Mouse (Mus musculus): Measurements from ENCODE around the gene Themis. TPM values are rescaled to one million over a fixed set of nuclear protein-coding genes. Genes with fewer than 3 reads are reported as not detected.

Gene Themis
- polyA plus RNA-seq, 1 experiment from 2014 or later = not detected

DNA sequence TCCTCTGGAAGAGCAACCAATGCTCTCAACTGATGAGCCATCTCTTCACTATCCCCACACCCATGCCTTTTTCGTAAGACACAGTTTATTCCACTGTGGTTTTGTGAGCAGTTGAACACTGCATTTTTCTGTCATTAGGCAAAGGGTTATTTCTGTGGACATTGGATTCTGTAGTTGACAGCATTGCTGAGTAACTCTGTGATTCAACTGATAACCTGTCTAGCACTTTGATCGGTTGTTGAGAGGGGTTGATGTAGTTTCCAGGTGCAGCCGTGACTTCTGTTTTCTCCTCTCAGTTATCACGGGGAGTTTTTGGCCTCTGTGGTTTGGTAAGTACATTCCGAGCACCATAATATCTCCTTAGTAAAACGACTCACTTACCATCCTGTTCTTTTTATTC is 26.8 kb downstream of the Themis start:
- Histone ChIP-seq H3K36me3 (no peaks in the 10 kb centered on the region), H3K27me3 (no peaks in the 10 kb centered on the region), H3K9me3 (replicated peaks) (no peaks in the 10 kb centered on the region), H3K4me2 (replicated peaks) (no peak overlapping the region), H3K9ac (no peak overlapping the region), H3K27ac (replicated peaks) (no peak overlapping the region), H3K4me3 (replicated peaks) (no peak overlapping the region), H3K4me1 (no peaks in the 10 kb centered on the region)
- WGBS = 78% methylated on average over 6 of the region's 6 CpGs
- no peak for ATAC-seq (ENCODE audit: insufficient number of reproducible peaks, low FRiP score, low TSS enrichment, low read depth)

DNA sequence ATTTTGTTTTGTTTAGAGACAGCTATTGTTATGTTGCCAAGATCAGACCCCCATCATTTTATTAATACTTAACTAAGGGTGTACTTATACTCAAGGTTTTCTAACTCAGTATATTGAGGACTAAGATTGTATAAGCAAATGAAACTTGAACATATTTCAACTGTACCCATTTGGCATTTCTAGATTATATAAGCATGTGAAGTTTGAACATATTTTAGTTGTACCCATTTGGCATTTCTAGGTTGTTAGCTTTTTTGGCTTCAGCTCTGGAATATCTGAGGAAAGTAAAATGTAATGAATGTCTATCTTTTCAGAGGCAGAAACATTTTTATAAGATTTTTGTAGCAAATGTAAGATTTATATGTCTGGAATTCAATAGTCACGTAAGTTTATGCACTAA is 27.9 kb downstream of the Themis start:
- Histone ChIP-seq H3K9ac (no peak overlapping the region), H3K4me1 (no peaks in the 10 kb centered on the region), H3K9me3 (replicated peaks) (no peaks in the 10 kb centered on the region), H3K4me2 (replicated peaks) (no peak overlapping the region), H3K27ac (replicated peaks) (no peak overlapping the region), H3K36me3 (no peaks in the 10 kb centered on the region), H3K4me3 (replicated peaks) (no peak overlapping the region), H3K27me3 (no peaks in the 10 kb centered on the region)
- 82% methylated on average over 1 of the region's 1 CpGs for WGBS
- no peak for ATAC-seq (ENCODE audit: insufficient number of reproducible peaks, low FRiP score, low TSS enrichment, low read depth)

DNA sequence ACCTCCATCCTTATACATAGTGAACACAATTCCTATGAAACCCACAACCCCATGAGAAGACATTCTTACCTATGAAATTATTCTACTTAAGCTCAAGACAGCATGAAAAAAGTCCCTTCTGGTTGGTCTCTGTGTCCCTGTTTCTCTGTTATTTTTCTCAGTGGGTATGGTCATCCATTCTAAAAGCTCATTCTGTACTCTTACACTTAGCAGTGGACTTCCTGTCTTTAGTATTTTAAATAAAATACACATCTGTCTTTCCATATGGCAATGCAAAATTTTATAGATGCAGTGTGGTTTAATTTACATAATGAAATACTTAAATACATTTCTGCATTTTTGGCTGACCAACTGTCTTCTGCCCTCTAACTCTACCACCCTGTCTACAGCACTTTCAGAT is 30.0 kb downstream of the Themis start:
- no peak for ATAC-seq (ENCODE audit: insufficient number of reproducible peaks, low FRiP score, low TSS enrichment, low read depth)
- Histone ChIP-seq H3K36me3 (no peaks in the 10 kb centered on the region), H3K9ac (no peak overlapping the region), H3K9me3 (replicated peaks) (no peaks in the 10 kb centered on the region), H3K4me2 (replicated peaks) (no peak overlapping the region), H3K4me1 (no peaks in the 10 kb centered on the region), H3K27me3 (no peaks in the 10 kb centered on the region), H3K27ac (replicated peaks) (no peak overlapping the region), H3K4me3 (replicated peaks) (no peak overlapping the region)

DNA sequence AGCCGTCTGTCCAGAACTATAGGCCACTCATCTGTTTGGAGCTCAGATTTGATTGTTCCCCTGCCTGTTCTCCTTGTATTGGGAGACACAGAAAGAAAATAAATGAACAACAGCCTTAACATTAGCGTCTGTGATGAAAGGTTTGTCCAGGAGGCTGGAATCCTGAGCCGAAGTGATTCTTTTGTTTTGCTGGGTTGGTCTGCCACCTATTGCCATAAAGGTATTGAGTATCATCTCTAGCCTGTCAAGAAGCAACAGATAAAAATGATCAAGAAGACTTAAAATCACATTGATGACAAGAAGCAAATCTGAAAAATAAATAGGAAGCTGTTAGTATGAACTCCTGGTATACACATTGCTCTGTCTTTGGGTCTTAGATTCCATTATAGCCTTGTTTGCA is 53.7 kb downstream of the Themis start:
- H3K4me2 ChIP-seq (replicated peaks) = no peak overlapping the region
- WGBS = 69% methylated on average over 3 of the region's 3 CpGs
- no peaks in the 10 kb centered on the region for H3K27me3 ChIP-seq
- H3K36me3 ChIP-seq = no peaks in the 10 kb centered on the region
- H3K4me1 ChIP-seq = no peaks in the 10 kb centered on the region
- no peak for ATAC-seq (ENCODE audit: insufficient number of reproducible peaks, low FRiP score, low TSS enrichment, low read depth)
- H3K27ac ChIP-seq (replicated peaks) = no peak overlapping the region
- H3K9me3 ChIP-seq (replicated peaks) = no peaks in the 10 kb centered on the region
- no peak overlapping the region for H3K9ac ChIP-seq
- H3K4me3 ChIP-seq (replicated peaks) = no peak overlapping the region

DNA sequence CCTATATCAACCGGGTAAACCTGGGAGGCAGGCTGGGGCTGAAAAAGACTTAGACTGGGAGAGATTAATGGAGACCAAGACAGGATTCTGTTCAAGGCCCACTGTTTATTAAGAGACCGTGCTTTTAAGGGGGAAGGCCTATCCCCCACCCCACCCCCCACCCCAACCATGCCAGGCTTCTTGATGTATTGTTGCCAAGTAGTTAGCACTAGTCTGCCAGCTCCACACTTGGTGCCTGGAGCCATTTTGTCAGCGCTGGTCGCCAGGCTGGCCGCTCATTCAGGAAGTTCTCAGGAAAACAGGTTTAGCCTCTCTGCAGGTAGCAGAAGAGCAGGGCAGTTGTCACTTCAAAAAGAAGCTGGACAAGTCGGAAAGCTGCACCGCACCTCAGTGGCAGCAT is 55.1 kb downstream of the Themis start:
- H3K4me3 ChIP-seq (replicated peaks) = no peak overlapping the region
- no peak overlapping the region for H3K27ac ChIP-seq (replicated peaks)
- H3K4me2 ChIP-seq (replicated peaks) = no peak overlapping the region
- WGBS = 79% methylated on average over 7 of the region's 7 CpGs
- H3K27me3 ChIP-seq = no peaks in the 10 kb centered on the region
- ATAC-seq (ENCODE audit: insufficient number of reproducible peaks, low FRiP score, low TSS enrichment, low read depth) = no peak
- no peaks in the 10 kb centered on the region for H3K36me3 ChIP-seq
- no peak overlapping the region for H3K9ac ChIP-seq
- H3K4me1 ChIP-seq = no peaks in the 10 kb centered on the region
- no peaks in the 10 kb centered on the region for H3K9me3 ChIP-seq (replicated peaks)

DNA sequence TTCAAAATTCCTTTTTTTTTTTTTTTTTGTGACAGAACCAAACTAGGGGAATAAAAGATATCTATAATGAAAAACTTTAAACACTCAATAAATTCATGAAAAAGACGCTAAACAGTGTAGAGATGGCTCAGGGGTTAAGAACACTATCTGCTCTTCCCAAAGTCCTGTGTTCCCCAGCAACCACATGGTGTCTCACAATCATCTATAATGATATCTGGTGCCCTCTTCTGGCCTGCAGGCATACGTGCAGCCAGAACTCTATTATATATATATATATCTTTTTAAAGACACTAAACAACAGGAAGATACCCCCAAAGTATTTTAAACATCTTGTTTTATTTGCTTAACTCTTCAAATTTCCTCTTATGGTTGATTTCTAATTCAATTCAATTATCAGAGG is 62.0 kb downstream of the Themis start:
- Histone ChIP-seq H3K9me3 (replicated peaks) (no peaks in the 10 kb centered on the region), H3K36me3 (no peaks in the 10 kb centered on the region), H3K4me2 (replicated peaks) (no peak overlapping the region), H3K27ac (replicated peaks) (no peak overlapping the region), H3K4me3 (replicated peaks) (no peak overlapping the region), H3K9ac (no peak overlapping the region), H3K27me3 (no peaks in the 10 kb centered on the region), H3K4me1 (no peaks in the 10 kb centered on the region)
- WGBS = 11% methylated on average over 2 of the region's 2 CpGs
- no peak for ATAC-seq (ENCODE audit: insufficient number of reproducible peaks, low FRiP score, low TSS enrichment, low read depth)

DNA sequence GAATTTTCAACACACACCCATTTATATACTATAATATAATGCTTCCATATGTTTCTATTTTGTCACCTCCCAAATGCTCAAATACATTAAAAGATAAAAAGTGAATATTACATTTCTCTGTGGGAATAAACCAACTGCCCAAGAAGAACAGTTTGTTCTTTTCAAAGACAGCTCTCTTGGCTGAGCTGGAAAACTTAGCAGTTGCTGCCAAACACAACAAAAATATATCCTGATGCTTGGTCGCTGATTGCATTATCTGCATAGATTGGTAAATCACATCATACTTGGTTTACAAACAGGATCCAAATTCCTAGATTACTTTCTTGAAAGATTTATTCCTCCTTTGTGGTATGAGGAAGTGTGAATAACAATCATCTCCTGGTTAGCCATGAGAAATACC is 69.8 kb downstream of the Themis start:
- no peak overlapping the region for H3K9ac ChIP-seq
- no peak overlapping the region for H3K4me2 ChIP-seq (replicated peaks)
- no peak overlapping the region for H3K4me3 ChIP-seq (replicated peaks)
- no peaks in the 10 kb centered on the region for H3K36me3 ChIP-seq
- no peaks in the 10 kb centered on the region for H3K4me1 ChIP-seq
- no peak for ATAC-seq (ENCODE audit: insufficient number of reproducible peaks, low FRiP score, low TSS enrichment, low read depth)
- no peaks in the 10 kb centered on the region for H3K27me3 ChIP-seq
- WGBS = 79% methylated on average over 1 of the region's 1 CpGs
- no peaks in the 10 kb centered on the region for H3K9me3 ChIP-seq (replicated peaks)
- H3K27ac ChIP-seq (replicated peaks) = no peak overlapping the region

DNA sequence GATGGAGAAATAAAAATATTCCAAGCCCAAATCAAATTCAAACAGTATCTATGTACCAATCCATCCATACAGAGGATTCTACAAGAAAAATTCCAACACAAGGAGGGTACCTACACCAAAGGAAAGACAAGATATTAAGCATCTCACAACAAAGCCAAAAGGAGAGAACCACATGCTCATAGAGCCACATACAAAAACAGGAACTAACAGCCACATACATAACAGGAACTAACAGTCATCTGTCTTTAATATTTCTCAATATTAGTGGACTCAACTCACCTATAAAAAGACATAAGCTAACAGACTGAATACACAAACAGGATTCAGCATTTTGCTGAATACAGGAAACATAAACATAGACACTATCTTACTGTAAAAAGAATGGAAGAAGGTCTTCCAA is 78.3 kb downstream of the Themis start:
- Histone ChIP-seq H3K4me1 (no peaks in the 10 kb centered on the region), H3K36me3 (no peaks in the 10 kb centered on the region), H3K4me3 (replicated peaks) (no peak overlapping the region), H3K27me3 (no peaks in the 10 kb centered on the region), H3K9ac (no peak overlapping the region), H3K4me2 (replicated peaks) (no peak overlapping the region), H3K27ac (replicated peaks) (no peak overlapping the region), H3K9me3 (replicated peaks) (no peaks in the 10 kb centered on the region)
- ATAC-seq (ENCODE audit: insufficient number of reproducible peaks, low FRiP score, low TSS enrichment, low read depth) = no peak

DNA sequence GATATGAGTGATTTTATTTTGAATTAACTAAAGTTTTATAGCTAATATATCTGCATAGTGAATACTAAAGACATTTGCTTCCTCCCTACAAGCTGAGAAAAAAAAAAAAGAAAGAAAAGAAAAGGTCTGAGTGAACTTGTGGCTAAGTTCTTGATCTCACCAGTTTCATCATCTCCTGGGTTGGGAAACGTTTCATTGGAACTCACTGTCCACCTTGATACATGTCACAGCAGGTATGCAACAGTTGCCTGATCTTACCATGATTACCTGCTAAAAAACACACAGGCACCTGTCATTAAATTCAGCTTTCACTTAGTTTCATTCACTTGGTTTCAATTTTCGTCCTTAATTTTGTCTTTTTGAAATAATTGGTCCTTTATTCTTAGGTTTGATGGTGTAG is 85.2 kb downstream of the Themis start:
- H3K4me1 ChIP-seq = no peaks in the 10 kb centered on the region
- no peaks in the 10 kb centered on the region for H3K27me3 ChIP-seq
- H3K4me3 ChIP-seq (replicated peaks) = no peak overlapping the region
- H3K36me3 ChIP-seq = no peaks in the 10 kb centered on the region
- H3K9ac ChIP-seq = no peak overlapping the region
- whole genome bisulfite sequencing = 58% methylated on average over 2 of the region's 2 CpGs
- H3K27ac ChIP-seq (replicated peaks) = no peak overlapping the region
- no peak overlapping the region for H3K4me2 ChIP-seq (replicated peaks)
- no peaks in the 10 kb centered on the region for H3K9me3 ChIP-seq (replicated peaks)
- ATAC-seq (ENCODE audit: insufficient number of reproducible peaks, low FRiP score, low TSS enrichment, low read depth) = no peak

DNA sequence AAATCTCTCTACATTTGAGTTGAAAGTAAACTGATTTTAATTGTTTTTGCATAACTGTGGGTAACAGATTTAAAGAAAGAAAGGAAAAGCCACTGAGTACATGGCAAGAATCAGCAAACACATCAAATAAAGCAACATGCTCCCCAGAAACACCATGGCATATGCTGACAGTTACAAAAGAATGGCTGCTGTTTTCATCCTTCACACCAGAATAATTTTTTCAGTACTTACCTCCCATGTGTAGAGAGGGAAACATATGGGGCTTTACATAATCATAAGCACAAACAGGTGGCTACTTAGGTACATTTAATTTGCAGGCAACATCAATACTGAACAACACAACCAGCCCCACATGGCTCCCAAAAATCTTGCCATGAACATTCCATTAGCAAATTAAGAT is 86.8 kb downstream of the Themis start:
- Histone ChIP-seq H3K27me3 (no peaks in the 10 kb centered on the region), H3K27ac (replicated peaks) (no peak overlapping the region), H3K4me2 (replicated peaks) (no peak overlapping the region), H3K9ac (no peak overlapping the region), H3K9me3 (replicated peaks) (no peaks in the 10 kb centered on the region), H3K36me3 (no peaks in the 10 kb centered on the region), H3K4me1 (no peaks in the 10 kb centered on the region), H3K4me3 (replicated peaks) (no peak overlapping the region)
- no peak for ATAC-seq (ENCODE audit: insufficient number of reproducible peaks, low FRiP score, low TSS enrichment, low read depth)

DNA sequence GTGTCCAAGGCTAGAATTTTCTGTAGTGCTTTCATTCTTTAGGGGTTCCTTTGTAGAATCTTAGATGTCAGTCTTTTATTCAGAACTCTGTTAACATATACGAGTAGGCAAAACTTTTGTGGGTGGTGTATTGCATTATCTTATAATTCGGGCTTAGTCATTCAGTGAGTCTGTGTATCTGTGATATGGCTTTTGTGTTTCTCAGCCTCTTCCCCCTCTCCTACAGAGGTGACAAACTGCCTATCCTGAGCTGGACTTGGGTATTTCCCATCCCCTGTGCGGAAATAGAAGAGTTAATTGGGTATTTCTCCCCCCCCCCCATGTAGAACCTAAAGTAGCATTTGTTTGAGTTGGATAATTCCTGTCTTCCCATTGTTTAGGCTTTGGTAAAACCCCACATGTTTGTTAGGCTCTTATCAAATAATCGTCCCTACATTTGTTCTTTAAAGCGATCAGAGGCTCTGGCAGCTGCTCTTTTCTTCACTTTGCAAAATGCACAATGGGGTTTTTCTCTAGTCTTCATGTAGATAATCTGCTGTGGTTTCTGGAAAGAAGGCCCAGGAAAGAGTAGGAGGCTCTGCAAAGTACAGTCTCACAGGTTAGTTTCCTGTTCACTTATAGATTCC is 108.7 kb downstream of the Themis start:
- Histone ChIP-seq H3K36me3 (no peaks in the 10 kb centered on the region), H3K9me3 (replicated peaks) (no peaks in the 10 kb centered on the region), H3K9ac (no peak overlapping the region), H3K27ac (replicated peaks) (no peak overlapping the region), H3K4me3 (replicated peaks) (no peak overlapping the region), H3K4me1 (no peaks in the 10 kb centered on the region), H3K27me3 (no peaks in the 10 kb centered on the region), H3K4me2 (replicated peaks) (no peak overlapping the region)
- ATAC-seq (ENCODE audit: insufficient number of reproducible peaks, low FRiP score, low TSS enrichment, low read depth) = no peak
- WGBS = 85% methylated on average over 5 of the region's 5 CpGs

DNA sequence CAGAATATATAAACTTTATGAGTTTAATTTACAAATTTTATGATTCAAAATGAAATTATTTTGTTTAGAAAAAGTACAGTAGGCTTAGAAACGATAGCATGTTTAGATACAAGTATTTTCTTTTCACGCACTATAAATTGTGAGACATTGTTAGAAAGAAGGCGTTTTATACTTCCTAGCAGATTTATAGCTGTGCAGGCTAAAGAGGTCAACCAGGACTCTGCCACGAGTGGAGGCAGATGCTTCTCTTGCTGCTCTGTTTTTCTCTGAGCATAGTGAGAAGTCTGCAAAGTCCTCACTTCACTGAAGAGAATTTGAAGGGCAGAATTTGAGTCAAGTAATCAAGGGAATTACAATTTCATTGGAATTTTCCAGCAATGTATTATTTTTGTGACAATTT is 131.3 kb downstream of the Themis start:
- Histone ChIP-seq H3K4me2 (replicated peaks) (no peak overlapping the region), H3K27ac (replicated peaks) (no peak overlapping the region), H3K36me3 (no peaks in the 10 kb centered on the region), H3K4me3 (replicated peaks) (no peak overlapping the region), H3K9ac (no peak overlapping the region), H3K4me1 (no peaks in the 10 kb centered on the region), H3K27me3 (no peaks in the 10 kb centered on the region), H3K9me3 (replicated peaks) (no peaks in the 10 kb centered on the region)
- ATAC-seq (ENCODE audit: insufficient number of reproducible peaks, low FRiP score, low TSS enrichment, low read depth) = no peak
- 76% methylated on average over 4 of the region's 4 CpGs for WGBS
